ENCODE assay signal across 9 mouse cellular contexts in the genomic region with DNA sequence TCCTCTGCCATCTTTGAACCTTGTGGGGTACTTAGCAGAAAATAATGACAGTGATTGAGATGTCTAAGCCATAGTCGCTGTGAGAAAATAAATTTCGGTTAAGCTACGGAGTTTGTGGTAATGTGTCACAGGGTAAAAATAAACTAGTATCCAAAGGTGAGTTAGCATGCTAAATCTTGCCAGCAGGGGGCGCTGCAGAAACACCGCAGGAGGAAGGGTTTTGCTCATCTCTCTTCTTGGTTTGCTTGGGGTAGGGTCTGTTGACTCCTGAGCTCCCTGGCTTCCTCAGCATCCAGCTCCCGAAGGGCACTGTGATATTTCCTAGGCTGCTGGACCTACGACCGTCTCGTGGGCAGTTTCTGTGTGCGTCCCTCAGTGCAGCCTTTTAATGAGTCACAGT. TPM values are rescaled to one million over a fixed set of nuclear protein-coding genes. Genes with fewer than 3 reads are reported as not detected.
DNase-seq lines count a peak whose midpoint lies in the region; ATAC-seq and TF ChIP-seq lines count a peak whose summit lies in the region.
"Had no signal": no experiment of that assay in that cellular context is flagged by ENCODE, and none has a peak within 500 bp of the region (broad histone marks: within the 10 kb centered on the region; RNA-seq: fewer than 3 reads in every experiment).

No protein-coding gene starts in this region.

- H3K27me3 ChIP-seq in hindbrain, postnatal 0 days (ENCODE audit: insufficient read depth, low read length): no peaks in the 10 kb centered on the region
- H3K27me3 ChIP-seq in hindbrain, embryonic 12.5 days: no peaks in the 10 kb centered on the region

- no peaks in the 10 kb centered on the region for H3K36me3 ChIP-seq in hindbrain, postnatal 0 days (ENCODE audit: insufficient read depth, low read length)
- H3K36me3 ChIP-seq in hindbrain, embryonic 12.5 days: no peaks in the 10 kb centered on the region
- H3K36me3 ChIP-seq: embryonic facial prominence, embryonic 15.5 days had no signal

- no peak overlapping the region for H3K4me2 ChIP-seq in hindbrain, postnatal 0 days (ENCODE audit: low read depth, low read length)
- H3K4me2 ChIP-seq in hindbrain, embryonic 12.5 days (replicated peaks): no peak overlapping the region
- H3K4me2 ChIP-seq: embryonic facial prominence, embryonic 15.5 days had no signal

- no peaks in the 10 kb centered on the region for H3K4me1 ChIP-seq in hindbrain, postnatal 0 days (ENCODE audit: insufficient read depth, low read length)
- no peaks in the 10 kb centered on the region for H3K4me1 ChIP-seq in hindbrain, embryonic 12.5 days
- H3K4me1 ChIP-seq: embryonic facial prominence, embryonic 15.5 days had no signal

- H3K9me3 ChIP-seq in hindbrain, postnatal 0 days (ENCODE audit: low read length): no peaks in the 10 kb centered on the region
- H3K9me3 ChIP-seq in hindbrain, embryonic 12.5 days (replicated peaks): no peaks in the 10 kb centered on the region
- H3K9me3 ChIP-seq: embryonic facial prominence, embryonic 15.5 days had no signal

- peak; percentile 15 for DNase-seq in hindbrain, postnatal 0 days (ENCODE audit: low spot score)
- DNase-seq in B cell, adult 2 months: peak; percentile 72 to 73
- DNase-seq in NIH3T3 (ENCODE audit: low read depth): peak; percentile 50
- peak; percentile 46 for DNase-seq in gastrocnemius, postnatal 10 days
- DNase-seq in left cerebral cortex, adult 9 months (ENCODE audit: low spot score in 2 of 2): no peak

- 60% methylated on average over 10 of the region's 10 CpGs for WGBS in hindbrain, postnatal 0 days
- 59% methylated on average over 10 of the region's 10 CpGs for WGBS in hindbrain, embryonic 12.5 days

- ATAC-seq in hindbrain, postnatal 0 days: no peak
- no peak for ATAC-seq in hindbrain, embryonic 12.5 days (ENCODE audit: low FRiP score)
- ATAC-seq in neutrophil, adult 5-6 weeks (ENCODE audit: extremely low read depth, insufficient number of reproducible peaks, low FRiP score, poor library complexity, severe bottlenecking): peak; percentile 64; the same call in 1 of the 2 replicates
- ATAC-seq in erythroid progenitor cell, adult 5-6 weeks (replicated peaks; ENCODE audit: low FRiP score, poor library complexity, severe bottlenecking): no peak

- no peak overlapping the region for H3K9ac ChIP-seq in hindbrain, postnatal 0 days (replicated peaks; ENCODE audit: low read length)
- H3K9ac ChIP-seq in hindbrain, embryonic 12.5 days: no peak overlapping the region
- H3K9ac ChIP-seq: embryonic facial prominence, embryonic 15.5 days had no signal

- no peak overlapping the region for H3K4me3 ChIP-seq in hindbrain, postnatal 0 days (ENCODE audit: low read length)
- no peak overlapping the region for H3K4me3 ChIP-seq in hindbrain, embryonic 12.5 days
- H3K4me3 ChIP-seq: embryonic facial prominence, embryonic 15.5 days had no signal

- TF ChIP-seq CTCF in hindbrain, postnatal 0 days (IDR thresholded peaks at IDR 0.05; ENCODE audit: low read depth): peak; percentile 60

- H3K27ac ChIP-seq in hindbrain, postnatal 0 days: no peak overlapping the region
- no peak overlapping the region for H3K27ac ChIP-seq in hindbrain, embryonic 12.5 days
- H3K27ac ChIP-seq: embryonic facial prominence, embryonic 15.5 days had no signal

RNA-seq across cellular contexts. Expression of gene Bloc1s6, which starts 12.7 kb away (rescaled TPM):
- 75.4 and 138 TPM in 2 replicates for total RNA-seq in hindbrain, postnatal 0 days (2014; rRNA removed)
- polyA plus RNA-seq in hindbrain, postnatal 0 days (2015; fragmentation: Nextera tagmentation; extraction: Ambion mirVana): 94.1 and 97.3 TPM in 2 replicates
- 71.8 and 73.9 TPM in 2 replicates for polyA plus RNA-seq in hindbrain, embryonic 12.5 days (2016; fragmentation: Nextera tagmentation; extraction: Ambion mirVana)
- 10 to 100 TPM; 19.0 to 20.9 TPM for total RNA-seq in gastrocnemius, postnatal 10 days (2021)
- total RNA-seq in neutrophil, adult 5-6 weeks (2017): 23.2 and 33.4 TPM in 2 replicates
- 5.8 and 6.7 TPM in 2 replicates for total RNA-seq in erythroid progenitor cell, adult 5-6 weeks (2015; ENCODE audit: low replicate concordance)
- total RNA-seq in erythroid progenitor cell, adult 5-6 weeks (2017; ENCODE audit: low replicate concordance): 8.6 and 29.0 TPM in 2 replicates

RNA-seq across cellular contexts. Expression of gene Slc30a4, which starts 23.1 kb away (rescaled TPM):
- total RNA-seq in hindbrain, postnatal 0 days (2014; rRNA removed): 32.0 and 37.6 TPM in 2 replicates
- polyA plus RNA-seq in hindbrain, postnatal 0 days (2015; fragmentation: Nextera tagmentation; extraction: Ambion mirVana): 6.3 and 6.6 TPM in 2 replicates
- 11.8 and 12.8 TPM in 2 replicates for polyA plus RNA-seq in hindbrain, embryonic 12.5 days (2016; fragmentation: Nextera tagmentation; extraction: Ambion mirVana)
- total RNA-seq in gastrocnemius, postnatal 10 days (2021): 10 to 100 TPM; 17.9 to 19.1 TPM
- 10.8 and 11.4 TPM in 2 replicates for total RNA-seq in neutrophil, adult 5-6 weeks (2017)
- total RNA-seq in erythroid progenitor cell, adult 5-6 weeks (2015; ENCODE audit: low replicate concordance): 1.1 TPM in 1 of 2 replicates, not detected in the other
- total RNA-seq in erythroid progenitor cell, adult 5-6 weeks (2017; ENCODE audit: low replicate concordance): 0.90 and 1.5 TPM in 2 replicates

RNA-seq across cellular contexts. Expression of gene Sqor, which starts 39.4 kb away (rescaled TPM):
- 2.9 and 3.2 TPM in 2 replicates for total RNA-seq in hindbrain, postnatal 0 days (2014; rRNA removed)
- polyA plus RNA-seq in hindbrain, postnatal 0 days (2015; fragmentation: Nextera tagmentation; extraction: Ambion mirVana): 4.4 and 5.7 TPM in 2 replicates
- polyA plus RNA-seq in hindbrain, embryonic 12.5 days (2016; fragmentation: Nextera tagmentation; extraction: Ambion mirVana): 3.1 and 3.8 TPM in 2 replicates
- total RNA-seq in gastrocnemius, postnatal 10 days (2021): 10 to 100 TPM; 10.4 to 11.2 TPM
- total RNA-seq in neutrophil, adult 5-6 weeks (2017): 73.3 and 76.6 TPM in 2 replicates
- total RNA-seq in erythroid progenitor cell, adult 5-6 weeks (2015; ENCODE audit: low replicate concordance): 19.1 and 28.9 TPM in 2 replicates
- total RNA-seq in erythroid progenitor cell, adult 5-6 weeks (2017; ENCODE audit: low replicate concordance): 23.1 and 24.3 TPM in 2 replicates

Comparison
In these comparisons a context has a peak if more than half of its experiments do, and no peak if none do; other contexts are left out.
1. DNase-seq: peak in hindbrain, postnatal 0 days (single experiment), B cell, adult 2 months (2 of 2), NIH3T3 (single experiment) and gastrocnemius, postnatal 10 days (single experiment); none in left cerebral cortex, adult 9 months (0 of 2).